Mouse (Mus musculus) adrenal gland, postnatal 10 days (tissue): ENCODE measurements around the gene Pak4. TPM values are rescaled to one million over a fixed set of nuclear protein-coding genes. Genes with fewer than 3 reads are reported as not detected.
"Not testable (repeated sequence)": the region's sequence is repeated elsewhere in the genome, so short reads cannot be mapped to it uniquely, and the experiment has no call there.

Experiments
- DNase-seq: peaks from one replicate; pipeline ENCODE4 v3.0.0; 2021; ENCODE audit warnings: mixed read lengths
- long read RNA-seq, 2 experiments: library from polyadenylated mRNA; stranded (forward); transcript quantifications; one replicate each; pipeline ENCODE4 v2.0.0; 2021
- total RNA-seq, 2 experiments: library from RNA; stranded (reverse); gene quantifications; 2 replicates each; pipeline ENCODE4 v1.2.3; 2021

Pak4 gene
- 10 to 100 TPM; 19.4 to 20.4 TPM for total RNA-seq
- long read RNA-seq, experiment 1, transcript Pak4-202 (10 exons, 2,899 nt): major isoform, 10 of 37 reads
- long read RNA-seq, experiment 1, partial matches to known transcripts: 23 of 37 reads
- long read RNA-seq, experiment 1, other reads (novel, unspliced or antisense): 0 of 37 reads
- long read RNA-seq, experiment 2, transcript Pak4-202 (10 exons, 2,899 nt): major isoform, 10 of 16 reads
- long read RNA-seq, experiment 2, partial matches to known transcripts: 3 of 16 reads
- long read RNA-seq, experiment 2, other reads (novel, unspliced or antisense): 2 of 16 reads

DNA sequence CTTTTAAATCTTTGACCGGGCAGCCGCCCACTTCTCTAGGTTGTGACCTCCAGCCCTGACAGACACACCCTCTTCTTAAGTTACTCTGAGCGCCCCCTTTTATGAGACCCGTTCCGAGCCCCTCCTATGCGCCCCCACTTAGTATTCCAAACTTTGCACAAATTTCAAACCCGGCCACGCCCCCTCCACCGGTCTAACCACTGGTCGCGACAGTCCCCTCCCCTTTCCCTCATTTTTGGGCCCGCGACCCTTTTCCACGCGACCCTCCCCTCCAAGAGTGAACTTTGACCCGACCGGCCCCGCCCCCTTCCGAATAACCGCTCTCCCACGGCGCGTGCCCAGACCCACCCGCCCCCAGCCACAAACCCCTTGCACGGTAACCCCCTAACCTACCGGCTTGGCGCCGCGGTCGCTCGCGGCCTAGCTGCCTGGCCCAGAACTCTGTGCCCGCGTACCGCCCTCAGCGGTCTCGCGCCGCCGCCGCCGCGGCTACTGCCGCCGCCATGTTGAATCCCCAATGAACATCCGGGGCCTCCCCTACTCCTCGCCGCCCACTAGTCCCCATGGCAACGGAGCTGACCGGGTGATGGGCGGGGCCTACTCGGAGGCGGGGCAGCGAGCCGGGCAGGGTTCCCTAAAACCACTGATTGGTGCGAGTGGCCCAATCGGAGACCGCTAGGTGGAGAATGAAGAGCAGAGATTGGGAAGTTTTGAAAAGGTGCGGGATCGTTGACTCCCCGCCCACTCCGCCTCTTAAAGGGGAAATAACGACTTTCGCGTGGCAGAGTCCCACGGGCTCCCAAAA is at the start of gene Pak4, which contains the start of gene Samd4b:
Pak4 (minus strand) TSS at position 544 of the 805 bp plus-strand sequence.
Samd4b (minus strand) TSS at position 503 of the 805 bp plus-strand sequence.
- DNase-seq: peak; percentile 100

DNA sequence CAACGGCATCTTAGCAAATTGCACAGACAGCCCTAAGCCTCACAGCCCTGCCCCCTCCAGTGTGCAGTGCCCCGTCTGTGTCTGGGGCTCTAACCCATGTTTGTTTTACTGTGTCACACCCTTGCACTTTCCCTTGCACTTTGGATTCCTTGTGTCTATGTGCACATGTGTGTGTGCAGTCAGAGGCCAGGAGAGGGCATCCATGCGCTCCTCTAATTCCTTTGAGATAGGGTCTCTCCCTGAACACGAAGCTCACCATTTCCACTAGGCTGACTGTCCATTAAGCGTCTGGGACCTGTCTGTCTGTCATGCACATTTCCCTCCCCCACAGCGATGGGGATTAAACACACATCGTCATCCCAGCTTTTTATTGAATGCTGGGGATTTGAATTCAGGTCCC is 49.0 kb upstream of the Pak4 start:
- DNase-seq: no peak

DNA sequence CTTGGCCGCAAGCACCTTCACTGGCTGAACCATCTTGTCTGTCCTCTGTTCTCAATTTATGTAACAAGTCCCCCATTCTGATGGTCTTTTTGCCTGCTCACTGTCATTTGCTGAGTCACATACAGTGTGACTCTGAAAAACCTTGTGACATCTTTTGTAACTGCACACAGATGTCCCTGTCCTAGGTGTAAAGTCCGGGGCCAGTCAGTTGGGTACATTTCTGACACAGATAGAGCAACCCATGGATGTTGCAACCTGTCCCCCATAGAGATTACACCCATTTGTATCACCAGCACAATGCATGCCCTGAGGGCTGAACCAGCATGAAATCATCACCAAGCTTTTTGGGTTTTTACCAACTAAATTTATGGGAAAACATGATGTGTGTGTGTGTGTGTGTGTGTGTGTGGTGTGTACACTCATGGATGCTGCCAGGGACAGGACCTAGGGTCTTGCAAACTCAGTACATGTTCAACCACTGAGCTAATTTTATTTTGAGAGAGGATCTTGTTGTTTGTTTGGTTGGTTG is 48.0 kb upstream of the Pak4 start:
- no peak for DNase-seq

DNA sequence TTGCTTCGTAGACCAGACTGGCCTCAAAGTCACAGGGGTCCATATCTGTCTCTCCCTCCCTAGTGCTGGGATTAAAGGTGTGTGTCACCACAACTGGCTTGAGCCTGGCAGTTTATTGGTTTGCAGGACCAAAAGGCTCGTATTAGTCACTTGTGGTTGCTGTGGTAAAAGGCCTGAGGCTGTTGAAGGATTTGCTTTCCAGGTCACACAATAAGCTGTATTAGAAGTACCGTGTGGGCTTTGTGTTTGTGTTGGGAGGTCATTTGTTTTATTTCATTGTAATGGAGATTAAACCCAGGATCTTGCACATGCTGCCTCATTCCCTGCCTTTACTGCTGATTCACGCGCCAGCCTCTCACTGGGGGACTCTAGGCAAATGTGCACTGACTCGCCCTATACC is 47.4 kb upstream of the Pak4 start:
- DNase-seq: no peak

DNA sequence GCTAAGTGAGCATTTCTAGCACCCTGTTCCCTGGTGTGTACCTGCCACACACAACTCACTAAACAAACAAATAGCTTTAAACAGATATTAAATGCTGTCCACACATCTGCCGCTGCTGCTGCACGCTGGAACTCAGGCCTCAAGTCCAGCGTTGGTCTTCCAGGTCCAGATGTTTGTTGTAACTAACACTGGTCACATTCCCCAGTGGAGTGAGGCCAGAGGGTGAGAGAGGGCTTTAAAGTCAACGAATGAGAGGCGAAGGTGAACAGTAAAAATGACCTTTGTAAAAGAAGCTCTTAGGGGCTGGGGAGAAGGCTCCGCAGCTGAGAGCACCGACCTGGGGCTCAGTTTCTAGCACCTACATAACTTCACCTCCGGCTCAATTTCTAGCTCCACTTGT is 43.6 kb upstream of the Pak4 start:
- DNase-seq: no peak

DNA sequence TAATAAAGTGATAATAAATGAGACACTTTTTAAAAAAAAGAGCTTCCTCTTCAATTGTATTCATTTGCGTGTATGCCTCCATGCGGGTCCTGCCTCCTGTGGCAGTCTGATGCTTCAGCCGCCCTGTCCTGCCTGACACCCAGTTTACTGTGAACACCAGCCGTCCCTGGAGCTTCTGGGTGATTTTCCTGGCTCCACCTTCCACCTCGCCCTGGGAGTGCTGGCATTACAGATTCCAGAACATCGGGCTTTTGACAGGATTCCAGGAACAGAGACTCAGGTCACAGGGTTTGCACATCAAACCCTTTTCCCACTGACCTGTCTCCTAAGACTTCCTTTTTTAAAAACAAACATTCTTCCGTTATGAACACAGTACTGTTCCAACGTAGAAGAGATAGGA is 39.5 kb upstream of the Pak4 start:
- DNase-seq: peak; percentile 32

DNA sequence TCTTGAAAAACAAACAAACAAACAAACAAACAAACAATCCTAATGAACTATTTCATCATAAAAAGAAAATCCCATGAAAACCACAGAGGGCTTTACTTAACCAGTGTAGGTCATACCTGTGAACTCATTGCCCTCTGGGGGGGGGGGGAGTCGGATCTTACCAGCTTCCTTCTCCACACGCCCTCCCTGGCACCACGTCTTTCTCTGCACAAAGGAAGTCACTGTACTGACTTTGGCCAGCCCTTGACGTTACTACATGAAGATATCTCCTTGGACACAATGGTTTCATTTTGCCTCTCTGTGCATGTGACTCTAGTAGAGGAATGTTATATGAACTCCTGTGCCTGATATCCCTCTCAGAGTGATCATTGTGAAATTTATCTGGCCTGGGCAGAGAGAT is 36.1 kb upstream of the Pak4 start:
- DNase-seq: no peak

DNA sequence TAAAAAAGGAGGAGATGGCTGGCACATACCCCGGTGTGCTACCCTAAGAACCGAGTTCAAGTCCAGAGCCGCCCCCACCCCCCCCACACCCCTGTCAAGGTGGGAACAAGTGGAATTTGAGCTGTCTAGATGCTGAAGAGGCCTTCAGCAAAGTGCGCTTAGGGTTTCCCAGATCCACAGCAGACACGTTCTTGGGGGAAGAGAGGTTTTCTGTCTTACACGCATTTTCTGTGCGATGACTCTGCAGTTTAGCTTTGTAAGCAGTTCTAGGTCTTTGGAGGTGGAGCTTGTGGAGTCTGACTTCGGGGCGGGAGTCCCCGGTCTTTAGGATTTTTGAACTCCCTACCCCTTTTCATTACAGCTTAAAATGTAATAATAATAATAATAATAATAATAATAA is 33.1 kb upstream of the Pak4 start, which contains the start of gene Acp7:
Acp7 (minus strand) TSS at position 260 of the 400 bp plus-strand sequence.
- no peak for DNase-seq

DNA sequence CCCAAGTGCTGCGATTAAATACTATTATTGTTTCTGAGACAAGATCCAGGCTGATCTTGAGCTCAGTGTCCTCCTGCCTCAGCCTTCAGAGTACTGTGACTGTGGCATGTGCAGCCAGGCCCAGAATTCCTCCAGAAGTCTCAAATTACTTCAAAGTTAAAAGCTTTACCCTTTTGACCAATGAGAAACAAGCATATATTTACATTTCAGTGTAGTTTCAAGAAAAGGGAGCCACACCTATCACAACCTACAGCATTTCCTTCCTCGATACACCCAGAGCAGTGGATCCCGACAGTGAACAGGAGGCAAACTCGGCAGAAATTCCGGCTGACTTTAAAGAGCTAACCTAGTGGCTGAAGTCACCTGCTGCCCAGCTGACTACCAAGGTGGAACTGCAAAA is 26.8 kb upstream of the Pak4 start:
- no peak for DNase-seq

DNA sequence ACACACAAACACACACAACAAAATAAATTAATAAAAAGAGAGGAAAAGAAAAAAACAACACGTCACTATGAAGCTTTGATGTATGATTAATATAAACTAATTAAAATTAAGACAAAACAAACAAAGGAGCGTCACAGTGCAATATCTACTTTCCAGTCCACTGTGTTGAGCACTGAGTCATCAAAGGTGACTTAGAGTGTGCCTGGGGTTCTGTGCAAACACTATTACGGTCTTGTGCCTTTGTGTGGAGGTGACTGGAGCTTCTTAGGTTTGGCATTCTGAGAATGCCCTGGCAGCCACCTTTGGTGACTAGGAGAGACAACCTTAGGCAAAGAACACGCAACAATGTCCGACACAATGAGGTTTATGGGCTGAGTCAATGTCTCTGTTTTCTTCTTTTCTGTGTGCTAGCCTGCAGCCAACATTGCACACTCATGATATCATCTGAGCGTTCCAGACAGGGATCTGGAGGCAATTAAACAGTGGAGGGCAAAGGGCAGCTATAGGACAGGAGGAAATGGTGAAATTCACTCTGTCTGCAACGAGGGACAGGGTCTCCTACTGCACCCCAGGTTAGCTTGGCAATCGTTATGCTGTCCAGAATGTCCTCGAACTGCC is 21.2 kb upstream of the Pak4 start:
- no peak for DNase-seq

DNA sequence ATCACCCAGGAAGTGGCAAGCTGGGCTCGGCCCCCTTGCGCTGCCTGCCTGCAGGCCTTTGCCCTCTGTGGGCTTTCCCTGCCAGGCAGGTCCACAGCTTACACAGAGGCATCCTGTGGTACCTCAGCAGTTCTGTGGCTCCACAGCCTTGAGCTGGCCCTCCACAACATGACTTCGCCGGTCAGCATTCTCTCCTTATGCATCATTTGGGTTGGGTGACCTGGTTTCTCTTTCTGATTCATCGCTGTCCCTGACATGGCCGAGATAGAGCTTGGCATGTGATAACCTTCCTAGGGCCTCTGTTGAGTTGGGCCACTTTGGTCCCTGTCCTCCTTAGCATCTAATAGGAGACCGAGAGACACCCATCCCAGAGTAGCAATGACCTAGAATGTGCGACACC is 8.0 kb upstream of the Pak4 start:
- DNase-seq: peak; percentile 40

DNA sequence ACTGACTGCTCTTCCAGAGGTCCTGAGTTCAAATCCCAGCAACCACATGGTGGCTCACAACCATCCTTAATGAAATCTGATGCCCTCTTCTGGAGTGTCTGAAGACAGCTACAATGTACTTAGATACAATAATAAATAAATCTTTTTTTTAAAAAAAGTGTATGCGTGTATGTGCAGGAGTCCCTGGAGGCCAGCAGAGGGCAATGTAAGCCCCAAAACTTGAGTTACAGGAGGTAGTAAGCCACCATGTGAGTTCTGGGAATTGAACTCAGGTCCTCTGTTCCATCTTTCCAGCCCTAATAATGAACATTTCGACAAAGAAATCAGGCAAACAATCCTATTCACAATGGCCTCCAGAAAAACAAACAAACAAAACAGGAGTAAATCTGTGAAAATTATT is 5.8 kb upstream of the Pak4 start:
- DNase-seq: not testable (repeated sequence)

DNA sequence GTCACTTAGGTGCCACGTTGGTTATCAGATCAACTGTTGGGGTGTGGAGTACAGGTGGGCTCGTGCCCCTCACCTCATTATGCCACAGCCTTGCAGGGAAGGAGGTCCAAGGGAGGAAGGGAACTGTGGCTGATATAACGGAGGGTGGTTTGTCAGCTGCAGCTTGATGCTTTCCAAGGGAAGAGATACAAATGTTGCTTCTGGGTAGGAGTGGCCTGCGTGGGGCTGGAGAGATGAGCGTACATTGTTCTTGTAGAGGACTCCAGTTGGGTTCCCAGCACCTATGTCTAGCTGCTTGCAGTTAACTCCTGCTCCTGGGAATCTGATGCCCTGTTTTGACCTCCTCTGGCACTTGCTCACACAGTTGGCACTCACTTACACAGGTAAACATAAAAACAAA is 5.2 kb upstream of the Pak4 start:
- DNase-seq: no peak

DNA sequence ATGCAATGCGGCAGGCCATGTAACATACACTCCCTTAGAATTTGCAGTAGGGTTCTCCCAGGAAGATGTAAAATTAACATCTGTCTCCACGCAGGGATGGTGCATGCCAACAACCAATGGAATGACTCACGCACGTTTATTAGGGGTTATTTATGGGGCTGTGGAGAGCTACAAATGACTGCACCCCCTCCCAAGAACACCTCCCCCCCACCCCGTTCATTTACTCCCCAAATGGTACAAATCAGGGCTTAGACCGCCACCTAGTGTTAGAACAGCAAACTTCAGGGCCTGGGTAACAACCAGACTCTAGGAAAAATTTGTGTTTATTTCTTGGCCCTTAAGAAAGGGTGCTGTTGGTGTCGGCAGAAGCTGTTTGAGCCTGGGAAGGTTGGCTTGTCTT is 3.7 kb upstream of the Pak4 start:
- DNase-seq: peak; percentile 70

DNA sequence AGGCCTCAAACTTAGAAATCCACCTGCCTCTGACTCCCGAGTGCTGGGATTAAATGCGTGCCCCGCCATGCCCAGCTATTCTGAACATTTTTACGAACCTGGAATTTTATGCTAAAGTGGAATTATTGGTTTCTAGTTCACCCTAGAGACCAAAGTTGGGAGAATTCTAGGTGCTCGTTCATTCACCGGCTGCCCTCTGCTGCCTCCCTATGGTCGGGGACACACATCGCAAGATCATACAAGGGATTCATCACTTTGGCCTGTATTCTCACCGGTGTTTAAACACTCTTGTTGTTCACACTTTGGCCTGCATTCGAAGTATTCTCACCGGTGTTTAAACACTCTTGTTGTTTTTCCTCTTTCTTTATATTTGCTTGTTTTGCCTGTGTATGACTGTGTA is 3.0 kb upstream of the Pak4 start:
- peak; percentile 84 for DNase-seq

DNA sequence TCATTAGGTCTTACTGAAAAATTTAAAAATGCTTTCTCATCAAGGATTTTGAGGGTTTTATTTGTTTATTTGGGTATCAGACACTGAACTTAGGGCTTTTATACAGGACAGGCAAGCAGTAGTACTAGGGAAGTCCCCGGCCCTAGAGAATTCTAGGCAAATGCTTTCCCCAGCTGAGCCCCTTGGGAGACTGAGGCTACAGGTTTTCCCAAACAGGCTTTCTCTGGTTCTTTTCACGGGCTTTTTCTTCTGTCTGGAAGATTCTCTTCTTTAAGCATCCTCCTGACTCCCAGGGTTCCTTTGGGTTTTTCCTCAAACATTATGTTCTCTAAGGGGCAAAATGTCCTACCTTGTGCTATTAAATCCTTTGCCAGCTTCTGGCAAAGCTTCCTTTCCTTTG is 966 bp upstream of the Pak4 start:
- no peak for DNase-seq

DNA sequence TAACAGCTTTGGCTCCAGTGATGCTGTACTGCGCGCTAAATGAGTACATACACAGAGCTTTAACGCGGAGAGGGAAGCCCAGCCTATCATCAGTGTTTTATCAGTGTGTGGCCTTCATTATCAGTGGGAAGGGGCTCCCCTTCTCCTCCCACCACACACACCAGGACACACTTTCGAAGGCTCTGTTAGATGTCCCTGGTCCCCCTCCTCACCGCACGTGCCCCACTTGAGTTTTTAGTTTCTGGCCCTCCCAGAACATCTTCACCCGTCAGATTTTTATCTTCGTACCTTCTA is 761 bp downstream of the Pak4 start:
- DNase-seq: no peak

DNA sequence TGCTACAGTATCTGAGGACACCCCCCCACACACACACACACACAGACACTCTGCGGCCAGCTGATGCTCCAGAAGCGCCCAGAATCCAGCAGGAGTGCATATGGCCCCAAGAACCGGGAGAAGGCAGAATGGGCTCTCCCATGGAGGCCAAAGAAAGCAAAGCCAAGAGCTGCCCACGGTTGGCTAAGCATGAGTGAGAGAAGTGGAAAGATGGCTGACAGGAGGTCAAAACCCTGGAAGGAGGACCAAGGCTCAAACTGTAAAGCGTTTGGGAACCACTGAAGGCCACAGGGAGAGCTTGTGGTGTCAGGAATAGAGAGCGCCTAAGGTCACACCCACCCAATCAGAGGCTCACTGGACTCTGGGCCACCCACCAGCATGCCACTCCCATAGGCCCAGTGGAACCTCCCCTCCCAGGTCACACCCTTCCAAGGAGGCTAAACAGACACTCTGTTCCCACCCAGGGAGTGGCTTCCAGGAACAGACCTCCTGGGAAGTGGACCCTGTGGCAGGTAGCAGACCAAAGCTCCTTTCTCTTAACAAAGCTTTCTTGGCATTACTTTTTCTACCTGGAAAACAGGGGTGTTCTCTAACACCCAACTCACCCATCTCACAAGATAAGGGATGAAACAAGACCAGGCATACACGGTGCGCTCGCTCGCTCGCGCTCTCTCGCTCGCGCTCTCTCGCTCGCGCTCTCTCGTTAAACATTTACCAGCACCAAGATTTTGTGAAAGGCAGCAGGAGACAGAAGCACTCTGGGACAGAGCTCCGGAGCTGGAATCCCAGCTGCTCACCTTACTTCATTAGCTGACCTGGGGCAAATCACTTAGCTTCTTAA is 1.3 kb downstream of the Pak4 start:
- peak; percentile 75 for DNase-seq

DNA sequence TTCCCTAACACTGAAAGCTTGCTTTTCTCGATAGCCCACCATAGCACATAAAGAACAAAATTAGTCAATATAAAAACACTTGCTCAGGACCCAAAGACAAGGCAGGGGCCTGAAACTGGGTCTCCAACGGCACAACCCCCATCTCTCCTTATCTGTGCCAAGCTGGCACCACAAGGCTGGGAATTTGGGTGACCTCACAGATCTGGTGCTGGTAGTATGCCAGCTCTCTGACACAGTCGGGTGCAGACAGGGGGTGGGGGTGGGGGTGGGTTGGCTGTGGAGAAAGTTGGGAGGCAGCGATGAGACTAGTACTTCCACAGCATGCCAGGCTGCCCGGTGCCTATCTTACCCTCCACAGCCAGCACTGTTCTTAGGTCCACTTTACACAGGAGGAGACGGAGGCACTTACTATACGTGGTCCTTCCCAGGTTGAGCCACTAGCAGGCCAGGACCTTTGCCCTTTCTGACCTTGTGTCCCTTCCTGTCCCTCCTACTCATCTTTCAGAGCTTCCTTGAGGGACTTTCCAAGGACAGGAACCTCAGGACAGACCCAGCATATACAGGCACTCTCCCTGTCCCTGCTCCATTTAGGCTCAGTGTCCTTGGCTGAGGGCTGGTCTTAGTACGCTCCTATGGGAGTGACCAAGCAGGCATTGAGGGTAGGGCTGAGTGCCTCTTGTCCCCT is 2.1 kb downstream of the Pak4 start:
- DNase-seq: peak; percentile 71

DNA sequence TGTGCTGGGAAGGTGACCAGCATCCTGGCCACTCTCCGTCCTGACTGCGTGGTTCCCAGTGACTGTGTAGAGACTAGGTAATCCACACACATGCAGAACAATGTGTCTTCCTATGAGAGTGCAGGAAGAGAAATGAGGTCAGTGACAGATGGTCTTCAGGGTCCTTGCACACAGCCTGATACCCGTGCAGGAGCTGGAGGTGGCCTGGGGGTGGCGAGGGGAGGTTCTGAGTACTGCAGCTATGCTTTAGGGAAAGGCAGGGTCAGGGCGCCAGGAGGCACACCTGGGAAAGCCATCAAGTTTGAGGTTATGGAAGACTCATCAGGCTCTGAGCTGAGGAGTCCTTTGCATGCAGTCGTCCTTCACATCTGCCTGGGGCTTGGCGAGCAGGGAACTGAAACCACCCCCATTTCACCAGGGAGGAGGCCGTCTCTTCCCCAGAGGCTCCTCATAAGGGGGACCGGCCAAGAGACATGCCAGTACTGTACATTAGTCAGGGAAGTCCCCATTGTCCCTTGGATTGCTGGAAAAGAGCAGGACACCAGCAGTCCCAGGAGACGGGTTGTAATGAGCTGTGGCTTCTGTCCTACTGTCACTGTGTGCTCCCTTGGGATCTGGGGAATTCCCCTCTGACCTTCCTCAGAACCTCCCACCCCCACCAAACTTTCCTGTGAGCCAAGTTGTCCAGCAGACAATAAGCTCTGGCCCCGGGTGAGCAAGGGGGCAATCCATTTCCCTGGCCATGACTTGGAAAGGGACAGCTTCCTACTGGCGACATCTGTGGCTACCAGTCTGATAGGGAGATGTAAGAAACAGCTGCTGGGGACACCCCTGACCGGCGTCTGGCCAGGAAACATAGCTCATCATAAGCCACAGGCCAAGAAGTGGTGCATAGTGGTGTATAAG is 4.5 kb downstream of the Pak4 start:
- DNase-seq: peak; percentile 59

DNA sequence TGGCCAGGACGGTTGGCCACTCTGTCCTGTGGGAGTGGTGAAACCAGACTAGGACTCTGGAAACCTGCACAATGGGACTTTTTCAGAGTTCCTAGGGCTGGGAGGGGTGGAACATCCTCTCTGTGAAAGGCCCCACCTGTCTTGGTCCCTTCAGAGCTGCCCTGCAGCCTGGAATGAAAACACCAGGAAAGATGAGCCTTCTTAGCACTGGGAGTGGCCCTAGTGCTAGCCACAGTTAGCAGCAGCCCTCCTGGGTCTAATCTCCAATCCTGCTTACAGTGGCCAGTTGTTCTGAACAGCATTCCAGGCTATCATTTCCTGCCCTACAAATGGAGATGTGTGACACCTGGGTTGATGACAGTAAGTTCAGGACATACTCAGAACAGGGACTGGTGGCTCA is 6.1 kb downstream of the Pak4 start:
- DNase-seq: no peak
